Mouse (Mus musculus) spleen, adult 2 months (tissue): Measurements from ENCODE around the gene Agxt. TPM values are rescaled to one million over a fixed set of nuclear protein-coding genes. Genes with fewer than 3 reads are reported as not detected.
A peak's percentile ranks its signal among the peaks of the same experiment; 100 is the strongest.

ENCODE experiments used
- DNase-seq, 2 experiments: peaks; one replicate each; pipeline versions ENCODE4 v3.0.0 to v3.0.0-alpha.2; 2012 to 2021; ENCODE audit warnings: low spot score in 2 of 2, low read depth in 1 of 2
- H3K27ac ChIP-seq: fragments of 200-500 bp; 2 replicates; pipeline ENCODE4 v1.5.1; 2012; ENCODE audit warnings: low read length, inconsistent platforms; ENCODE audit not compliant: insufficient read depth
- H3K27me3 ChIP-seq: fragments of 200-500 bp; 2 replicates; pipeline ENCODE4 v1.6.1; 2012; ENCODE audit warnings: mild to moderate bottlenecking, moderate library complexity, low read length, inconsistent platforms; ENCODE audit not compliant: control insufficient read depth, insufficient read depth
- H3K36me3 ChIP-seq: fragments of 200-500 bp; 2 replicates; pipeline ENCODE4 v1.6.1; 2012; ENCODE audit warnings: mild to moderate bottlenecking, low read length, inconsistent platforms; ENCODE audit not compliant: control insufficient read depth, insufficient read depth
- H3K4me1 ChIP-seq: fragments of 200-500 bp; 2 replicates; pipeline ENCODE4 v1.6.1; 2011; ENCODE audit warnings: inconsistent platforms; ENCODE audit not compliant: control insufficient read depth, insufficient read depth, insufficient read length
- H3K4me3 ChIP-seq: fragments of 200-500 bp; 2 replicates; pipeline ENCODE4 v1.5.1; 2011; ENCODE audit warnings: mild to moderate bottlenecking, inconsistent platforms; ENCODE audit not compliant: insufficient read depth, insufficient read length; ENCODE audit errors: extremely low read depth
- CTCF ChIP-seq: fragments of 200-500 bp; IDR thresholded peaks from 2 replicates; pipeline ENCODE4 v1.5.1; 2011; ENCODE audit warnings: mild to moderate bottlenecking, inconsistent platforms; ENCODE audit not compliant: insufficient read depth, insufficient read length, insufficient replicate concordance; ENCODE audit errors: extremely low read depth
- POLR2A ChIP-seq: fragments of 200-500 bp; IDR thresholded peaks from 2 replicates; pipeline ENCODE4 v1.6.1; 2011; ENCODE audit warnings: low read depth, low read length, inconsistent platforms
- WGBS: fragments of 180-500 bp; shearing (Covaris S2); methylation state at CpG from one replicate; pipeline ENCODE4 v1.1.7; 2018; 5-methylcytosine and 5-hydroxymethylcytosine counted together
- polyA plus RNA-seq: library from polyadenylated mRNA; depleted of rRNA; stranded (reverse); fragments of >200 nt; gene quantifications from 2 replicates; pipeline ENCODE4 v1.2.3, GENCODE M21; 2012

The Agxt gene
- polyA plus RNA-seq, 1 experiment = not detected

- peak overlapping the region; percentile 32; the same call in 1 of the 2 replicates for H3K4me3 ChIP-seq
- no peaks in the 10 kb centered on the region for H3K27me3 ChIP-seq
- TF ChIP-seq POLR2A (no peak), CTCF (no peak)
- DNase-seq = no peak
- H3K4me1 ChIP-seq = no peaks in the 10 kb centered on the region
- H3K36me3 ChIP-seq = no peaks in the 10 kb centered on the region
- no peak overlapping the region for H3K27ac ChIP-seq
- 29% methylated on average over 21 of the region's 21 CpGs for WGBS
These were observed 20.2 kb upstream of the Agxt start for GRCm38 (mm10) chr1:93114713-93115463.

- no peak for DNase-seq
- Histone ChIP-seq H3K36me3 (no peaks in the 10 kb centered on the region), H3K27ac (no peak overlapping the region), H3K27me3 (no peaks in the 10 kb centered on the region), H3K4me3 (no peak overlapping the region), H3K4me1 (no peaks in the 10 kb centered on the region)
- 29% methylated on average over 13 of the region's 13 CpGs for WGBS
- no peak for TF ChIP-seq POLR2A
These were observed 19.6 kb upstream of the Agxt start for GRCm38 (mm10) chr1:93115471-93115870.

GRCm38 (mm10) chr1:93118816-93119215, 16.2 kb upstream of the Agxt start:
- no peak for DNase-seq
- no peaks in the 10 kb centered on the region for H3K36me3 ChIP-seq
- H3K4me1 ChIP-seq = no peaks in the 10 kb centered on the region
- WGBS = 33% methylated on average over 4 of the region's 4 CpGs
- no peaks in the 10 kb centered on the region for H3K27me3 ChIP-seq
- H3K4me3 ChIP-seq = no peak overlapping the region
- no peak overlapping the region for H3K27ac ChIP-seq
- TF ChIP-seq CTCF (no peak), POLR2A (no peak)

GRCm38 (mm10) chr1:93123179-93123854, 11.7 kb upstream of the Agxt start:
- Histone ChIP-seq H3K27ac (no peak overlapping the region), H3K27me3 (no peaks in the 10 kb centered on the region), H3K4me1 (no peaks in the 10 kb centered on the region), H3K4me3 (no peak overlapping the region), H3K36me3 (no peaks in the 10 kb centered on the region)
- TF ChIP-seq POLR2A (no peak), CTCF (no peak)
- no peak for DNase-seq
- WGBS = 86% methylated on average over 11 of the region's 11 CpGs

- H3K27ac ChIP-seq = no peak overlapping the region
- DNase-seq = no peak
- H3K36me3 ChIP-seq = no peaks in the 10 kb centered on the region
These were observed 11.0 kb upstream of the Agxt start for GRCm38 (mm10) chr1:93124066-93124465.

GRCm38 (mm10) chr1:93125256-93125655, 9.8 kb upstream of the Agxt start:
- no peak for TF ChIP-seq CTCF
- no peak for TF ChIP-seq POLR2A
- Histone ChIP-seq H3K27me3 (no peaks in the 10 kb centered on the region), H3K36me3 (no peaks in the 10 kb centered on the region), H3K27ac (no peak overlapping the region), H3K4me3 (no peak overlapping the region), H3K4me1 (no peaks in the 10 kb centered on the region)
- 18% methylated on average over 5 of the region's 5 CpGs for WGBS
- no peak for DNase-seq

More at GRCm38 (mm10) chr1:93124066-93124465, 11.0 kb upstream of the Agxt start:
- Histone ChIP-seq H3K27me3 (no peaks in the 10 kb centered on the region), H3K4me3 (no peak overlapping the region), H3K4me1 (no peaks in the 10 kb centered on the region)
- WGBS = 51% methylated on average over 8 of the region's 8 CpGs
- TF ChIP-seq POLR2A (no peak), CTCF (no peak)

- TF ChIP-seq CTCF (no peak), POLR2A (no peak)
- no peak for DNase-seq
- Histone ChIP-seq H3K4me1 (no peaks in the 10 kb centered on the region), H3K36me3 (no peaks in the 10 kb centered on the region), H3K27me3 (no peaks in the 10 kb centered on the region), H3K4me3 (no peak overlapping the region), H3K27ac (no peak overlapping the region)
- 86% methylated on average over 8 of the region's 8 CpGs for WGBS
These were observed 6.8 kb upstream of the Agxt start for GRCm38 (mm10) chr1:93128209-93128608.
